Mouse (Mus musculus) heart, embryonic 13.5 days (tissue): Measurements from ENCODE around the gene Grk6. TPM values are rescaled to one million over a fixed set of nuclear protein-coding genes. Genes with fewer than 3 reads are reported as not detected.

Experiments used
- ATAC-seq: fragments of 200-750 bp; cut with Nextera tagmentation; 2 replicates; pipeline ENCODE4 v1.8.0; 2017; ENCODE audit warnings: moderate TSS enrichment; ENCODE audit not compliant: insufficient number of reproducible peaks, low FRiP score, low TSS enrichment; ENCODE audit errors: extremely low read depth
- H3K27ac ChIP-seq: fragments of 300-500 bp; sonication (generic); replicated peaks from 2 replicates; pipeline ENCODE4 v1.5.1; 2015; ENCODE audit warnings: moderate library complexity, mild to moderate bottlenecking, inconsistent platforms
- H3K27me3 ChIP-seq: fragments of 300-500 bp; sonication (generic); replicated peaks from 2 replicates; pipeline ENCODE4 v1.6.1; 2015; ENCODE audit warnings: mild to moderate bottlenecking, inconsistent platforms
- H3K36me3 ChIP-seq: fragments of 300-500 bp; sonication (generic); 2 replicates; pipeline ENCODE4 v1.6.1; 2015; ENCODE audit warnings: mild to moderate bottlenecking, inconsistent platforms
- H3K4me1 ChIP-seq: fragments of 300-500 bp; sonication (generic); 2 replicates; pipeline ENCODE4 v1.6.1; 2015; ENCODE audit warnings: inconsistent platforms
- H3K4me2 ChIP-seq: fragments of 300-500 bp; sonication (generic); 2 replicates; pipeline ENCODE4 v1.6.1; 2015; ENCODE audit warnings: inconsistent platforms, mild to moderate bottlenecking, moderate library complexity
- H3K4me3 ChIP-seq: fragments of 300-500 bp; sonication (generic); 2 replicates; pipeline ENCODE4 v1.5.1; 2015; ENCODE audit warnings: moderate library complexity, mild to moderate bottlenecking, inconsistent platforms
- H3K9ac ChIP-seq: fragments of 300-500 bp; sonication (generic); 2 replicates; pipeline ENCODE4 v1.6.1; 2015; ENCODE audit warnings: inconsistent platforms, mild to moderate bottlenecking, moderate library complexity
- H3K9me3 ChIP-seq: fragments of 300-500 bp; sonication (generic); 2 replicates; pipeline ENCODE4 v1.6.1; 2016; ENCODE audit warnings: inconsistent platforms
- WGBS: fragments of 180-500 bp; shearing (Covaris S2); methylation state at CpG from one replicate; pipeline ENCODE4 v1.1.7; 2015; ENCODE audit warnings: mixed read lengths; 5-methylcytosine and 5-hydroxymethylcytosine counted together
- polyA plus RNA-seq: library from polyadenylated mRNA; unstranded; fragments of >200 nt; fragmentation: Nextera tagmentation; extraction: Ambion mirVana; gene quantifications from 2 replicates; pipeline ENCODE4 v1.2.1, GENCODE M21; 2015

The Grk6 gene
- polyA plus RNA-seq, 1 experiment from 2014 or later: 16.7 TPM

- H3K4me3 ChIP-seq: no peak overlapping the region
- H3K27ac ChIP-seq: 0 out of 2 replicates have a peak overlapping the region, but pooled peaks have one; percentile 36
- H3K9ac ChIP-seq: no peak overlapping the region
- peak overlapping the region; percentile 29 for H3K4me2 ChIP-seq
- peaks cover 68% of the 10 kb centered on the region for H3K27me3 ChIP-seq
- peaks cover 36% of the 10 kb centered on the region for H3K36me3 ChIP-seq
- H3K9me3 ChIP-seq: no peaks in the 10 kb centered on the region
- peaks cover 29% of the 10 kb centered on the region for H3K4me1 ChIP-seq
- 2% methylated on average over 18 of the region's 18 CpGs for WGBS
- ATAC-seq: peak; percentile 65
These were observed 50.2 kb downstream of the Grk6 start for GRCm38 (mm10) chr13:55494883-55495621.

- Histone ChIP-seq H3K27me3 (peaks cover 71% of the 10 kb centered on the region), H3K4me3 (no peak overlapping the region), H3K36me3 (peaks cover 43% of the 10 kb centered on the region), H3K4me2 (peak overlapping the region; percentile 29), H3K9me3 (no peaks in the 10 kb centered on the region), H3K27ac (no peak overlapping the region), H3K9ac (no peak overlapping the region), H3K4me1 (peaks cover 29% of the 10 kb centered on the region)
- ATAC-seq: no peak
- 41% methylated on average over 4 of the region's 4 CpGs for WGBS
These were observed 50.8 kb downstream of the Grk6 start for GRCm38 (mm10) chr13:55495702-55496101.

- no peak overlapping the region for H3K4me3 ChIP-seq
- no peak for ATAC-seq
- no peak overlapping the region for H3K9ac ChIP-seq
- peaks cover 52% of the 10 kb centered on the region for H3K36me3 ChIP-seq
- no peak overlapping the region for H3K4me2 ChIP-seq
- H3K27me3 ChIP-seq: peaks cover 63% of the 10 kb centered on the region
- H3K27ac ChIP-seq: no peak overlapping the region
- WGBS: 74% methylated on average over 6 of the region's 6 CpGs
- no peaks in the 10 kb centered on the region for H3K9me3 ChIP-seq
- H3K4me1 ChIP-seq: peaks cover 29% of the 10 kb centered on the region
These were observed 51.8 kb downstream of the Grk6 start for GRCm38 (mm10) chr13:55496661-55497060.

DNA sequence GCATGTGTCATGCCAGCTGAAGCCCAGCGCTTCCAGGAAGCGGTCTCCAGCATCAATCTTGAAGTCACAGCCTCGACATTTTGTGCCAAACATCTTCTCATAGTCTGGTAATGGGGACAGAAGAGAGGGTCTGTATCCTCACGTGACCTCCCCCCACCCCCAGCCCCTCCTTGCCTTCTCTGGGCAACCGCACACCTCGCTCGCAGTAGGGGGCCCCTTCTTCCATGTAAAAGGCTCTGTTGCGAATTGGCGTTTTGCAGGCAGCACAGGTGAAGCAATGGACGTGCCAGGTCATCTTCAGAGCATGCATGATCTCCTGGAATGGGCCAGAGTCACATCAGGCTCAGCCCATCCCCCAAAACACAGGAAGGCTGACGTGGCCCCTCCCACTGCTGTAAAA lies 54.0 kb downstream of the Grk6 start:
- Histone ChIP-seq H3K27ac (no peak overlapping the region), H3K9ac (no peak overlapping the region), H3K36me3 (peaks cover 75% of the 10 kb centered on the region), H3K9me3 (no peaks in the 10 kb centered on the region), H3K4me2 (no peak overlapping the region), H3K4me3 (no peak overlapping the region), H3K27me3 (peaks cover 41% of the 10 kb centered on the region), H3K4me1 (peaks cover 31% of the 10 kb centered on the region)
- ATAC-seq: no peak
- WGBS: 74% methylated on average over 11 of the region's 11 CpGs

DNA sequence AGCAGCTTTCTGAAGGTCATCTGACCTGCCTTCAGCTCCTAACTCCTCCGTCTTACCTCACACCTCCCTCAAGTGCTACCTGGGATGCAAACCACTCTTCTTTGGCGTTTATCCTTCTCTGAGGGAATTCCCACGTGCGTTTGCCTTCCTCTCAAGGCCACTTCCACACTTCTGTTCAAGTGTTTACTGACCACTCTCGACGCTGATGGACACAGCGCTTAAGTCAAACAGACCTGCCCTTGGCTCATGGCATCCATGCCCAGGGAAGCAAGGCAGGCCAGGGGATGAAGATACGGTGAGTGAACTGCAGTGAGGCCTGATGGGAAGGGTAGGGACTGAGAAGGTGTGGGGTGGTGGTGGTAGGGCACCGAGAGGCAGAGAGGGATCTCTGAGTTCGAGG lies 55.7 kb downstream of the Grk6 start:
- Histone ChIP-seq H3K4me2 (no peak overlapping the region), H3K9ac (no peak overlapping the region), H3K27ac (no peak overlapping the region), H3K36me3 (peaks cover 92% of the 10 kb centered on the region), H3K4me1 (peaks cover 24% of the 10 kb centered on the region), H3K4me3 (no peak overlapping the region), H3K27me3 (peaks cover 38% of the 10 kb centered on the region), H3K9me3 (no peaks in the 10 kb centered on the region)
- WGBS: 73% methylated on average over 10 of the region's 10 CpGs
- no peak for ATAC-seq

DNA sequence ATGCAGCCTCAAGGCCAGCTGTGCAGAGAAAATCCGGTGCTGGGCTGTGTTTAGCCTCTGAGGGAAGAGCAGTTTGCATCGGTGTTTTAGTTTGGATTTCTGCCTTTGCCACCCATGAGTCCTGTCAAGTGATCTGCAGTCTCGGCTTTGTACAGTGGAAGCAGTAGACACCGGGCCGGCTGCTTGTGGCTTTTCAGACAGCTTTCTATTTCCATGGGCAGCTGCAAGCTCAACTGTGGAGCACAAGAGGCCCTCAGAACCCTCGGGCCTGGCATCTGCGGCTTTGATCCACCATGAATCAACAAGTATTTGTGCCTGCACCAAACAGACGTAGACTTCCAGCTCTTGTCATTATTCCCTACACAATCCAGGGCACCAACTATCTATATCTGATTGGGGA lies 57.5 kb downstream of the Grk6 start:
- 80% methylated on average over 8 of the region's 8 CpGs for WGBS
- Histone ChIP-seq H3K27me3 (peaks cover 30% of the 10 kb centered on the region), H3K9me3 (no peaks in the 10 kb centered on the region), H3K27ac (no peak overlapping the region), H3K9ac (no peak overlapping the region), H3K4me3 (no peak overlapping the region), H3K4me2 (no peak overlapping the region), H3K36me3 (peaks cover 99% of the 10 kb centered on the region), H3K4me1 (peaks cover 16% of the 10 kb centered on the region)
- ATAC-seq: no peak

DNA sequence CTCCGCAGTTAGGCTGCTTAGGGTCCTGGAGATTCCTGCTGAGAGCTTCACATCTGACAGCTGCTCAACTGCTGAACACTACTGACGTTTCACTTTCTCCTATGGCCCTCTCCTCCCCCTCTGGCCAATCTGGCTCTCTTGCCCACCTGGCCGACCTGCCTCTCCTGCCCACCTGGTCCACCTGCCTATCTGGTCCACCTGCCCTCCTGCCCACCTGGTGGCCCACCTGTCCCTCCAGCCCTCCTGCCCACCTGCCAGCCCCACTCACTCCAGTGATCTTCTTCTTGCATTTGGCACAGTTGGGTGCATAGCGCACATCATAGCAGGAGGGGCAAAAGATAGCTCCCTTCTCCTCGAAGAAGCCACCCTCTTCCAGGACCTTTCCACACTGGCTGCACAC lies 59.5 kb downstream of the Grk6 start:
- peaks cover 100% of the 10 kb centered on the region for H3K36me3 ChIP-seq
- H3K9ac ChIP-seq: no peak overlapping the region
- ATAC-seq: no peak
- H3K4me2 ChIP-seq: no peak overlapping the region
- peaks cover 12% of the 10 kb centered on the region; the same call in 1 of the 2 replicates for H3K27me3 ChIP-seq
- 88% methylated on average over 5 of the region's 5 CpGs for WGBS
- H3K4me3 ChIP-seq: no peak overlapping the region
- H3K4me1 ChIP-seq: peaks cover 30% of the 10 kb centered on the region
- H3K27ac ChIP-seq: no peak overlapping the region
- H3K9me3 ChIP-seq: no peaks in the 10 kb centered on the region

DNA sequence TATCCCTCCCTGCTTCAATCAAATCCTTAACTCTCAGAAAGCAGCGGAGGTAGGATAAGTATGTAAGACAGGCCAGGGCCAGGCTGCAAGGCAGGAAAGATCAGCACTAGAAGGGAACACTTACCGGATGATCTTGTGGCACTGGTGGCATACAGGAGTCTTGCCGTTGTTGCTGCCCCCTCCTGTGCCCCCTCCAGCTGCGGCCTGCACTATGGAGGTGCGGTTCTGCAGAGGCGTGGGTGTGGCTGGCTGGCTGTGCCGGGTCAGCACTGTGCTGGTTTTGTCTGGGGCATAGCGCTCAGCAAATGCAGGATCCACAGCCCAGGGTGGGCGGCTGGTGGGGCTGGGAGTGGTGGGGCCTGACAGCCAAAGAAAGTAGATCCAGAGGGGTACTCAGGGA lies 60.9 kb downstream of the Grk6 start:
- H3K4me1 ChIP-seq: peaks cover 44% of the 10 kb centered on the region
- peaks cover 5% of the 10 kb centered on the region; the same call in 1 of the 2 replicates for H3K27me3 ChIP-seq
- ATAC-seq: no peak
- no peak overlapping the region for H3K9ac ChIP-seq
- no peak overlapping the region for H3K27ac ChIP-seq
- peaks cover 96% of the 10 kb centered on the region for H3K36me3 ChIP-seq
- no peak overlapping the region for H3K4me3 ChIP-seq
- H3K9me3 ChIP-seq: no peaks in the 10 kb centered on the region
- no peak overlapping the region for H3K4me2 ChIP-seq
- WGBS: 91% methylated on average over 9 of the region's 9 CpGs

DNA sequence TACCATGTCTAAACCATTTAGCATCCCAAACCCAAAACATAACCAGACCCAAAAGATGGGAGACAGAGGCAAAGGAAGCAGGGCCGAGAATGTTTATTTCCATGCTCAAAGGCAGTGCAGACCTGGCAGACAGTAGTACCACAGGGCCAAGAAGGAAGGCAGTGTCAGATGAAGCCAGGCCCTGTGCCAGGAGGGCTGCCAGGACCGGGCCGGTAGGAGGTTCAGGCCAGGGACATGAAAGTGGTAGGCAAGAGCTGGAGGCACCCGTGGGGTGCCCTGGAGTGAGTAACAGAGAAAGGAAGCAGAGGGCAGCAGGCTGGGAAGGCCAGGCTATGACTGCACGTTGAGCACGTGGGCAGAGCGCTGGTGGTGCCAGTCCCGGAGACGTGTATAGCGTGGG lies 61.8 kb downstream of the Grk6 start:
- ATAC-seq: no peak
- H3K4me1 ChIP-seq: peaks cover 53% of the 10 kb centered on the region
- no peak overlapping the region for H3K4me2 ChIP-seq
- H3K9me3 ChIP-seq: no peaks in the 10 kb centered on the region
- no peak overlapping the region for H3K27ac ChIP-seq
- H3K4me3 ChIP-seq: no peak overlapping the region
- peaks cover 91% of the 10 kb centered on the region for H3K36me3 ChIP-seq
- H3K27me3 ChIP-seq: 0 out of 2 replicates have a peak, but pooled peaks cover 4% of the 10 kb centered on the region
- no peak overlapping the region for H3K9ac ChIP-seq
- 93% methylated on average over 10 of the region's 10 CpGs for WGBS

DNA sequence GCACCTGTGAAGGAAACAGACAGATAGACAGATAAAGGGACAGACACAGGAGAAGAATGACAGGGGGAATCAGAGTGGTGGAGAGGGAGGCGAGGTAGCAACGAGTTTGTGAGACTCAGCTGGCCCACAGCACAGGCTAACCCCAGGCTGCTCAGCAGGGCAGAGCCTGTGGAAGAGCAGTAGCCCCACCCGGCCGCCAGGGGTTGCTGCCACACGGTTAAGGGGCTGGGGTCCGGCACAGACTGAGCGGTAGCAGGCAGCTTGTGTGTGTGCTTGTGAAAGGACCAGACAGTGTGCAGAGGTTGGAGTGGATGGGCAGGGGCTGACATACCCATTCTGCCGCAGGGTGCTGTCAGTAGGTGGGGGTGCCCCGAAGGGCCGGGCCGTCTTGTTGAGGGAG lies 63.0 kb downstream of the Grk6 start:
- WGBS: 67% methylated on average over 11 of the region's 11 CpGs
- Histone ChIP-seq H3K4me3 (no peak overlapping the region), H3K27me3 (0 out of 2 replicates have a peak, but pooled peaks cover 4% of the 10 kb centered on the region), H3K9me3 (no peaks in the 10 kb centered on the region), H3K36me3 (peaks cover 81% of the 10 kb centered on the region), H3K4me2 (no peak overlapping the region), H3K27ac (no peak overlapping the region), H3K9ac (no peak overlapping the region), H3K4me1 (peaks cover 61% of the 10 kb centered on the region)
- ATAC-seq: no peak

DNA sequence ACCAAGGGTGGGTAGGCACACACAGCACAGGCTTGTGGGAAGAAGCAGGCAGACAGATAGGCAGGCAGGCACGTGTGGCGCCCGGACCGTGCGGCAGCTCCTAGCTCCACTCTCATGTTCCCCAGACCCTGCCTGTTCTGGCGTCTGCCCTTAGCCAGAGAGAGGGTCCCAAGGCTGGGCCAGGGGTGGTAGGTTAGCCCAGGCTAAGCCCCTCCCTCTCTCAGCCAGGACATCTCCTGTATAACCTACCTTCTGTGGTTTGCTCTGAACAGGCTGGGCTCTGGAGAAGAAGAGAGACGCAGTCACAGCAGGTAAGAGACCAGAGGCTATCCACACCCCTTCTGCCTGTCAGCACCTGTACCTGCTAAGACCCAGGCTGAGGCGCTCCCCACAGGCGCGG lies 63.7 kb downstream of the Grk6 start:
- H3K4me2 ChIP-seq: no peak overlapping the region
- H3K27me3 ChIP-seq: 0 out of 2 replicates have a peak, but pooled peaks cover 4% of the 10 kb centered on the region
- H3K27ac ChIP-seq: no peak overlapping the region
- 0 out of 2 replicates have a peak overlapping the region, but pooled peaks have one; percentile 69 for H3K9ac ChIP-seq
- WGBS: 87% methylated on average over 10 of the region's 10 CpGs
- H3K36me3 ChIP-seq: peaks cover 75% of the 10 kb centered on the region
- peaks cover 59% of the 10 kb centered on the region for H3K4me1 ChIP-seq
- no peak for ATAC-seq
- H3K9me3 ChIP-seq: no peaks in the 10 kb centered on the region
- no peak overlapping the region for H3K4me3 ChIP-seq

DNA sequence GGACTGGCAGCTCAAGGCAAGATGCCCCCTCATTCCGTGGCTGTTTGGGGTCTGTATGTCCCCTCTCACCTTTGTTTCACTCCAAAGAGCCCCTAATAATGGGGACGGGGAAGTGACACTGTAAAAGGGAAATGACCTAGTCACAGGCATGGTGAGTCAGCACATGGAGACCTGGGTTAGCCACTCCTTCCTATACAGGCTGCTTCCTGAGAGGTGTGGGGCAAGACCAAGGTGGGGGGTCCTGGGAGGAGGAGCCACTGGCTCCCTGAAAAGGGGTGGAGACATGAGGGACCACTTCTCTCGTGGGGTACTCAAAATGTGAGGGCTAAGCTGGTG lies 65.4 kb downstream of the Grk6 start:
- peak overlapping the region; percentile 80 for H3K4me2 ChIP-seq
- no peaks in the 10 kb centered on the region for H3K9me3 ChIP-seq
- 22% methylated on average over 3 of the region's 3 CpGs for WGBS
- peak overlapping the region; percentile 99 for H3K27ac ChIP-seq
- peak overlapping the region; percentile 69 for H3K9ac ChIP-seq
- peaks cover 17% of the 10 kb centered on the region for H3K27me3 ChIP-seq
- peaks cover 55% of the 10 kb centered on the region for H3K4me1 ChIP-seq
- H3K36me3 ChIP-seq: peaks cover 57% of the 10 kb centered on the region
- peak overlapping the region; percentile 93 for H3K4me3 ChIP-seq
- ATAC-seq: no peak
